ENCODE assay signal across 16 mouse cellular contexts in the genomic region with DNA sequence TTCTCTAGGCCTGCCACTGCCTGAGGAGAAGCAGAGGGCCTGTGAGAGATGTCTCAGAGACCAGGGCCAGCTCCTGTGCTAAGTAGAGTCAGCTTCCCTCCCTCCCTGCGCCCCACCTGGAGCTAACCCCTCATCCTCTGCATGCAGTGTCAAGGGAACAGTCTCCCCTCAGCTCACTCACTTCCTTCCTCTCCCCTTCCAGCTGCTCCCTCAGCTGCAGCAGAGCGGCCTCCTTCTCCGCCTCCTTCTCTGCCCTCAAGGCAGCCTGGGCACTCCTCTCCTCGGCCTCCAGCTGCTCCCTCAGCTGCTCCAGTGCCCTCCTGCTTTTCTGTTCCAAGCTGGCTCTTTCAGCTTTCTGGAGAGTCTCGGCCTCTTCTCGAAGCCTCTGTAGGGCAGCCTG.
"Had no signal": no experiment of that assay in that cellular context is flagged by ENCODE, and none has a peak within 500 bp of the region (broad histone marks: within the 10 kb centered on the region; RNA-seq: fewer than 3 reads in every experiment).

No protein-coding gene starts in this region.

- H3K27me3 ChIP-seq: limb, embryonic 12.5 days; liver, embryonic 13.5 days; lung, embryonic 15.5 days had no signal

- H3K4me3 ChIP-seq: limb, embryonic 12.5 days; liver, embryonic 13.5 days; lung, embryonic 15.5 days; megakaryocyte, embryonic 14.5 days had no signal

- ATAC-seq: liver, postnatal 0 days had no signal

- H3K9me3 ChIP-seq: limb, embryonic 12.5 days; liver, embryonic 13.5 days; lung, embryonic 15.5 days; megakaryocyte, embryonic 14.5 days had no signal

- H3K27ac ChIP-seq: kidney, postnatal 0 days; limb, embryonic 12.5 days; liver, embryonic 13.5 days; lung, embryonic 15.5 days; macrophage had no signal

- DNase-seq: kidney, adult 11 months; kidney, adult 9 months; kidney, postnatal 36 days; layer of hippocampus, adult 9-11 months; layer of hippocampus, postnatal 36 days; liver; liver, embryonic 13.5 days; liver, postnatal 0 days; lung, postnatal 14 days; right cerebral cortex, postnatal 14 days; thymus, postnatal 25 days had no signal

- H3K9ac ChIP-seq: limb, embryonic 12.5 days; liver, embryonic 13.5 days; liver, postnatal 0 days; lung, embryonic 15.5 days had no signal

- H3K4me2 ChIP-seq: limb, embryonic 12.5 days; liver, embryonic 13.5 days; lung, embryonic 15.5 days had no signal

- H3K4me1 ChIP-seq: limb, embryonic 12.5 days had no signal
